Mouse (Mus musculus): ENCODE data around the gene Ube2f. TPM values are rescaled to one million over a fixed set of nuclear protein-coding genes. Genes with fewer than 3 reads are reported as not detected.

Gene Ube2f
- total RNA-seq, 2 experiments from 2014 or later: 57.2 to 57.4 TPM

- no peak for DNase-seq (ENCODE audit: low spot score in 2 of 2)
Observed at GRCm38 (mm10) chr1:91231896-91232295, 18.2 kb upstream of the Ube2f start.

- no peak for DNase-seq (ENCODE audit: low spot score in 2 of 2)
Observed at GRCm38 (mm10) chr1:91235395-91235794, 14.7 kb upstream of the Ube2f start.

- no peak for DNase-seq (ENCODE audit: low spot score in 2 of 2)
Observed at GRCm38 (mm10) chr1:91237676-91238075, 12.4 kb upstream of the Ube2f start.

- DNase-seq (ENCODE audit: low spot score in 2 of 2): peak; percentile 45 to 65
Observed at GRCm38 (mm10) chr1:91239112-91239511, 11.0 kb upstream of the Ube2f start.

GRCm38 (mm10) chr1:91239800-91240199, 10.3 kb upstream of the Ube2f start:
- DNase-seq (ENCODE audit: low spot score in 2 of 2): no peak

GRCm38 (mm10) chr1:91240685-91241084, 9.4 kb upstream of the Ube2f start:
- no peak for DNase-seq (ENCODE audit: low spot score in 2 of 2)

- DNase-seq (ENCODE audit: low spot score in 2 of 2): no peak
Observed at GRCm38 (mm10) chr1:91241249-91241648, 8.9 kb upstream of the Ube2f start.

GRCm38 (mm10) chr1:91248242-91248641, 1.9 kb upstream of the Ube2f start:
- no peak for DNase-seq (ENCODE audit: low spot score in 2 of 2)

GRCm38 (mm10) chr1:91248970-91249369, 1.1 kb upstream of the Ube2f start:
- DNase-seq (ENCODE audit: low spot score in 2 of 2): no peak

- DNase-seq (ENCODE audit: low spot score in 2 of 2): peak; percentile 11 to 17
Observed at GRCm38 (mm10) chr1:91250415-91251147, 477 bp downstream of the Ube2f start.

GRCm38 (mm10) chr1:91251148-91251650, 1.1 kb downstream of the Ube2f start:
- DNase-seq (ENCODE audit: low spot score in 2 of 2): no peak

GRCm38 (mm10) chr1:91251927-91252326, 1.8 kb downstream of the Ube2f start:
- DNase-seq (ENCODE audit: low spot score in 2 of 2): no peak

GRCm38 (mm10) chr1:91257918-91258317, 7.8 kb downstream of the Ube2f start:
- no peak for DNase-seq (ENCODE audit: low spot score in 2 of 2)

- no peak for DNase-seq (ENCODE audit: low spot score in 2 of 2)
Observed at GRCm38 (mm10) chr1:91259794-91260193, 9.7 kb downstream of the Ube2f start.

- no peak for DNase-seq (ENCODE audit: low spot score in 2 of 2)
Observed at GRCm38 (mm10) chr1:91262508-91262907, 12.4 kb downstream of the Ube2f start.

GRCm38 (mm10) chr1:91272260-91272659, 22.2 kb downstream of the Ube2f start:
- no peak for DNase-seq (ENCODE audit: low spot score in 2 of 2)

- no peak for DNase-seq (ENCODE audit: low spot score in 2 of 2)
Observed at GRCm38 (mm10) chr1:91276581-91276980, 26.5 kb downstream of the Ube2f start.

GRCm38 (mm10) chr1:91277480-91277879, 27.4 kb downstream of the Ube2f start:
- no peak for DNase-seq (ENCODE audit: low spot score in 2 of 2)

- no peak for DNase-seq (ENCODE audit: low spot score in 2 of 2)
Observed at GRCm38 (mm10) chr1:91278410-91279119, 28.5 kb downstream of the Ube2f start.

- no peak for DNase-seq (ENCODE audit: low spot score in 2 of 2)
Observed at GRCm38 (mm10) chr1:91279126-91279525, 29.0 kb downstream of the Ube2f start.

- no peak for DNase-seq (ENCODE audit: low spot score in 2 of 2)
Observed at GRCm38 (mm10) chr1:91282582-91282981, 32.5 kb downstream of the Ube2f start.

GRCm38 (mm10) chr1:91289375-91289774, 39.3 kb downstream of the Ube2f start:
- DNase-seq (ENCODE audit: low spot score in 2 of 2): no peak

All from layer of hippocampus, postnatal 14 days (tissue).